Mouse (Mus musculus): ENCODE results near the gene Gm21981. TPM values are rescaled to one million over a fixed set of nuclear protein-coding genes. Genes with fewer than 3 reads are reported as not detected.

Gene Gm21981
- not detected for polyA plus RNA-seq (2014; fragmentation: Illumina TruSeq; extraction: RNeasy Lipid Tissue Mini Kit (QIAGEN cat#74804); ENCODE audit: low read depth, low replicate concordance)

GRCm38 (mm10) chr17:47694442-47694502 lies at the start of gene Gm21981:
Gm21981 (minus strand) TSS chr17:47694455.

GRCm38 (mm10) chr17:47736856-47737255 lies 42.6 kb upstream of the Gm21981 start, which contains the start of gene Tfeb:
Tfeb (plus strand) TSS chr17:47737030.

GRCm38 (mm10) chr17:47726566-47726965 lies 32.3 kb upstream of the Gm21981 start, which contains the start of gene Pgc:
Pgc (plus strand) TSS chr17:47726842.

GRCm38 (mm10) chr17:47694503-47695336 lies 465 bp upstream of the Gm21981 start, which contains the start of gene Prickle4:
Prickle4 (minus strand) TSS chr17:47694736.

GRCm38 (mm10) chr17:47688608-47689575 lies 5.4 kb downstream of the Gm21981 start, which contains the start of gene Frs3:
Frs3 (plus strand) TSS chr17:47689030.

GRCm38 (mm10) chr17:47688344-47688607 lies 6.0 kb downstream of the Gm21981 start, which contains the start of gene Tomm6:
Tomm6 (minus strand) TSS chr17:47688386.

Other genes with a start within 250 kb of the Gm21981 start
- 2.4 TPM for gene Taf8, start 192.2 kb downstream of the Gm21981 start, polyA plus RNA-seq (2014; fragmentation: Illumina TruSeq; extraction: RNeasy Lipid Tissue Mini Kit (QIAGEN cat#74804); ENCODE audit: low read depth, low replicate concordance)
- gene Ccnd3, start 189.4 kb downstream of the Gm21981 start, polyA plus RNA-seq (2014; fragmentation: Illumina TruSeq; extraction: RNeasy Lipid Tissue Mini Kit (QIAGEN cat#74804); ENCODE audit: low read depth, low replicate concordance): 3.1 TPM
- gene Bysl, start 83.0 kb downstream of the Gm21981 start, polyA plus RNA-seq (2014; fragmentation: Illumina TruSeq; extraction: RNeasy Lipid Tissue Mini Kit (QIAGEN cat#74804); ENCODE audit: low read depth, low replicate concordance): 1.1 TPM
- 8.6 TPM for gene Med20, start 82.9 kb downstream of the Gm21981 start, polyA plus RNA-seq (2014; fragmentation: Illumina TruSeq; extraction: RNeasy Lipid Tissue Mini Kit (QIAGEN cat#74804); ENCODE audit: low read depth, low replicate concordance)
- 0.32 TPM for gene Gm20517, start 82.9 kb downstream of the Gm21981 start, polyA plus RNA-seq (2014; fragmentation: Illumina TruSeq; extraction: RNeasy Lipid Tissue Mini Kit (QIAGEN cat#74804); ENCODE audit: low read depth, low replicate concordance)
- 1.2 TPM for gene Usp49, start 63.8 kb downstream of the Gm21981 start, polyA plus RNA-seq (2014; fragmentation: Illumina TruSeq; extraction: RNeasy Lipid Tissue Mini Kit (QIAGEN cat#74804); ENCODE audit: low read depth, low replicate concordance)
- gene Tomm6, start 6.1 kb downstream of the Gm21981 start, polyA plus RNA-seq (2014; fragmentation: Illumina TruSeq; extraction: RNeasy Lipid Tissue Mini Kit (QIAGEN cat#74804); ENCODE audit: low read depth, low replicate concordance): 32.8 TPM
- 0.79 TPM for gene Frs3, start 5.4 kb downstream of the Gm21981 start, polyA plus RNA-seq (2014; fragmentation: Illumina TruSeq; extraction: RNeasy Lipid Tissue Mini Kit (QIAGEN cat#74804); ENCODE audit: low read depth, low replicate concordance)
- gene Prickle4, start 281 bp upstream of the Gm21981 start, polyA plus RNA-seq (2014; fragmentation: Illumina TruSeq; extraction: RNeasy Lipid Tissue Mini Kit (QIAGEN cat#74804); ENCODE audit: low read depth, low replicate concordance): not detected
- gene Pgc, start 32.4 kb upstream of the Gm21981 start, polyA plus RNA-seq (2014; fragmentation: Illumina TruSeq; extraction: RNeasy Lipid Tissue Mini Kit (QIAGEN cat#74804); ENCODE audit: low read depth, low replicate concordance): not detected
- 0.77 TPM for gene Tfeb, start 42.6 kb upstream of the Gm21981 start, polyA plus RNA-seq (2014; fragmentation: Illumina TruSeq; extraction: RNeasy Lipid Tissue Mini Kit (QIAGEN cat#74804); ENCODE audit: low read depth, low replicate concordance)
- gene Mdfi, start 140.2 kb upstream of the Gm21981 start, polyA plus RNA-seq (2014; fragmentation: Illumina TruSeq; extraction: RNeasy Lipid Tissue Mini Kit (QIAGEN cat#74804); ENCODE audit: low read depth, low replicate concordance): not detected
- 0.40 TPM for gene Foxp4, start 230.2 kb upstream of the Gm21981 start, polyA plus RNA-seq (2014; fragmentation: Illumina TruSeq; extraction: RNeasy Lipid Tissue Mini Kit (QIAGEN cat#74804); ENCODE audit: low read depth, low replicate concordance)